8 mouse cellular contexts compared by ENCODE assay signal in the genomic region with DNA sequence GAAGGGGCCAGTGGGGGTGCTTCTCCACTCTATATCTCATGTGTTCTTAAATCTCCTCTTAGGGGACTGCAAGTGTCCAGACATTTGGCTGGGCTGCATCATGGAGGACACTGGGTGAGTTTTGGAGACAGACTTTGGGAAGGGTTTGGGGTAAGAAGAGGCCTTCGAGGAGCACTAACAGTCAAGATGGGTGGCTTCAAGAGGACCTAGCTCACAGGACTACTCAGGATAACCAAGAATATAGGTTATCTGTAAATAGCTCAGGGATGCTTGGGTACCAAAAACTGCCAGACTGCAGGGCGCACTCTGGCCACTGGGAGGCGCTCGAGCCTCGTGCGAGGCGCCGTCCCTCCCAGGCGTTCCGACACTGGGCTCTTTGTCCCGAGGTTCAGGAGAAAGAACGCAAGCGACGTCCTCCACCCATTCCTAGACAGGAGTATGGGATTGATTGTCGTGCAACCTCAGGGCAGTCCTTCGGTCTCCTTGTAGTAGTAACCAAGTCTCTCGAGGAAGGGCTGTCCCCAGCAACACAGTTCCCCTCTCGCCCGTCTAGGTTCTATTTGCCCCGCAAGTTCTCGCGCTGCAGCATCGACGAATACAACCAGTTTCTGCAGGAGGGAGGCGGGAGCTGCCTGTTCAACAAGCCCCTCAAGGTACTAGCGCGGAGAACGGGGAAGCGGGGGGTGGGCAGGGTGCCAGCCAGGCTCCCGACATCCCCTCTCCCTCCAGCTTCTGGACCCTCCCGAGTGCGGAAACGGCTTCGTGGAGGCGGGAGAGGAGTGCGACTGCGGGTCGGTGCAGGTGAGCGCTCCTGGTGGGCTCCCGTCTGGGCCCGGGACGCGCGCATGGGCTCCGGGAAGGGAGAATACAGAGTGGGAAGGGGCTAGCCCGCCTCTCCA. TPM values are rescaled to one million over a fixed set of nuclear protein-coding genes. Genes with fewer than 3 reads are reported as not detected.
DNase-seq lines count a peak whose midpoint lies in the region; ATAC-seq lines count a peak whose summit lies in the region.

No protein-coding gene starts in this region.

- H3K36me3 ChIP-seq in hindbrain, embryonic 13.5 days: peaks cover 21% of the 10 kb centered on the region

- no peaks in the 10 kb centered on the region for H3K27me3 ChIP-seq in hindbrain, embryonic 13.5 days

- H3K9me3 ChIP-seq in hindbrain, embryonic 13.5 days: no peaks in the 10 kb centered on the region

- H3K27ac ChIP-seq in hindbrain, embryonic 13.5 days: peak overlapping the region; percentile 96

- ATAC-seq in hindbrain, embryonic 13.5 days (ENCODE audit: low FRiP score): peak; percentile 36

- peak overlapping the region; percentile 90 for H3K9ac ChIP-seq in hindbrain, embryonic 13.5 days

- DNase-seq in WW6 (ENCODE audit: low read depth, low spot score): peak; percentile 81
- peak; percentile 97 for DNase-seq in cerebellum, postnatal 14 days
- peak; percentile 78 to 87 for DNase-seq in frontal cortex, postnatal 14 days (ENCODE audit: low spot score in 2 of 2)
- DNase-seq in layer of hippocampus, postnatal 25 days (ENCODE audit: extremely low spot score in 1 of 2, low spot score in 1 of 2): peak; percentile 85 to 96
- DNase-seq in lung, postnatal 25 days (ENCODE audit: low spot score): peak; percentile 77
- DNase-seq in retina, postnatal 1 day: peak; percentile 92
- peak; percentile 87 for DNase-seq in urinary bladder, postnatal 25 days (ENCODE audit: low spot score)

- peaks cover 80% of the 10 kb centered on the region for H3K4me1 ChIP-seq in hindbrain, embryonic 13.5 days (replicated peaks)

- H3K4me3 ChIP-seq in hindbrain, embryonic 13.5 days: peak overlapping the region; percentile 58

- WGBS in hindbrain, embryonic 13.5 days: under 1% methylated on average over 46 of the region's 46 CpGs

- H3K4me2 ChIP-seq in hindbrain, embryonic 13.5 days: peak overlapping the region; percentile 89

RNA-seq across cellular contexts. Expression of gene Adam11, which starts 12.7 kb away (rescaled TPM):
- polyA plus RNA-seq in hindbrain, embryonic 13.5 days (2015; fragmentation: Nextera tagmentation; extraction: Ambion mirVana): 27.6 and 35.7 TPM in 2 replicates
- 100 to 1,000 TPM; 186 to 205 TPM for total RNA-seq in layer of hippocampus, postnatal 25 days (2021)

RNA-seq across cellular contexts. Expression of gene Gjc1, which starts 45.5 kb away (rescaled TPM):
- polyA plus RNA-seq in hindbrain, embryonic 13.5 days (2015; fragmentation: Nextera tagmentation; extraction: Ambion mirVana): 43.8 and 44.8 TPM in 2 replicates
- total RNA-seq in layer of hippocampus, postnatal 25 days (2021): 1 to 10 TPM; 5.7 to 6.3 TPM

Comparison
In these comparisons a context has a peak if more than half of its experiments do, and no peak if none do; other contexts are left out.
1. Peak in every context shown above with its lines: DNase-seq, ATAC-seq, H3K4me3 ChIP-seq and H3K27ac ChIP-seq.